Mouse (Mus musculus): Measurements from ENCODE around the gene Gm20532. TPM values are rescaled to one million over a fixed set of nuclear protein-coding genes. Genes with fewer than 3 reads are reported as not detected.

The Gm20532 gene
- not detected in 2 replicates for polyA plus RNA-seq (2015; fragmentation: Nextera tagmentation; extraction: Ambion mirVana)

GRCm38 (mm10) chr2:26586294-26587043, at the start of gene Gm20532:
TSS of gene Gm20532 (plus strand) at chr2:26586639.

GRCm38 (mm10) chr2:26579714-26580113, 6.7 kb upstream of the Gm20532 start, which contains the start of gene Egfl7:
TSS of gene Egfl7 (plus strand) at chr2:26580014.

GRCm38 (mm10) chr2:26603720-26604671, 17.6 kb downstream of the Gm20532 start, which contains the start of gene Agpat2:
TSS of gene Agpat2 (minus strand) at chr2:26604417.

GRCm38 (mm10) chr2:26627921-26628739, 41.7 kb downstream of the Gm20532 start, which contains the start of gene Fam69b:
TSS of gene Fam69b (plus strand) at chr2:26628457.

GRCm38 (mm10) chr2:26671182-26671581, 84.7 kb downstream of the Gm20532 start, which contains the start of gene Lcn4:
TSS of gene Lcn4 (minus strand) at chr2:26671282.

MicroRNA genes within 50 kb of the gene (microRNA counts, 519-probe panel; counts per million panel counts)
- microRNA mmu-miR-126-3p, result 4,867 counts per million, percentile 90 among the panel's probes with 10 or more counts
- 3,721 counts per million, percentile 65 among the panel's probes with 10 or more counts for microRNA mmu-miR-126-5p

Small RNA genes lying within 50 kb of the gene (microRNA-seq; reads per million reads assigned to microRNA genes)
- gene Mir126a (0.93 reads per million), gene Mir126b (not detected)

Other genes starting within 250 kb of the Gm20532 start
- 16.4 and 17.4 TPM in 2 replicates for gene Dnlz, start 234.5 kb upstream of the Gm20532 start, polyA plus RNA-seq (2015; fragmentation: Nextera tagmentation; extraction: Ambion mirVana)
- gene Card9, start 225.7 kb upstream of the Gm20532 start, polyA plus RNA-seq (2015; fragmentation: Nextera tagmentation; extraction: Ambion mirVana), result 0.52 and 2.4 TPM in 2 replicates
- 9.9 and 10.2 TPM in 2 replicates for gene Snapc4, start 206.0 kb upstream of the Gm20532 start, polyA plus RNA-seq (2015; fragmentation: Nextera tagmentation; extraction: Ambion mirVana)
- gene Entr1, start 197.3 kb upstream of the Gm20532 start, polyA plus RNA-seq (2015; fragmentation: Nextera tagmentation; extraction: Ambion mirVana), result 61.4 and 68.2 TPM in 2 replicates
- gene Pmpca, start 197.3 kb upstream of the Gm20532 start, polyA plus RNA-seq (2015; fragmentation: Nextera tagmentation; extraction: Ambion mirVana), result 65.7 and 71.1 TPM in 2 replicates
- 7.9 and 8.8 TPM in 2 replicates for gene Inpp5e, start 177.4 kb upstream of the Gm20532 start, polyA plus RNA-seq (2015; fragmentation: Nextera tagmentation; extraction: Ambion mirVana)
- gene Sec16a, start 141.4 kb upstream of the Gm20532 start, polyA plus RNA-seq (2015; fragmentation: Nextera tagmentation; extraction: Ambion mirVana), result 12.1 and 13.2 TPM in 2 replicates
- 5.7 and 5.8 TPM in 2 replicates for gene Notch1, start 70.0 kb upstream of the Gm20532 start, polyA plus RNA-seq (2015; fragmentation: Nextera tagmentation; extraction: Ambion mirVana)
- gene Egfl7, start 6.6 kb upstream of the Gm20532 start, polyA plus RNA-seq (2015; fragmentation: Nextera tagmentation; extraction: Ambion mirVana), result 42.7 and 56.6 TPM in 2 replicates
- 33.3 and 34.1 TPM in 2 replicates for gene Agpat2, start 17.8 kb downstream of the Gm20532 start, polyA plus RNA-seq (2015; fragmentation: Nextera tagmentation; extraction: Ambion mirVana)
- 8.2 and 10.3 TPM in 2 replicates for gene Fam69b, start 41.8 kb downstream of the Gm20532 start, polyA plus RNA-seq (2015; fragmentation: Nextera tagmentation; extraction: Ambion mirVana)
- not detected in 2 replicates for gene Lcn4, start 84.6 kb downstream of the Gm20532 start, polyA plus RNA-seq (2015; fragmentation: Nextera tagmentation; extraction: Ambion mirVana)

All from urinary bladder, postnatal 0 days (tissue).